Mouse (Mus musculus): Measurements from ENCODE around the gene Fam90a1a. TPM values are rescaled to one million over a fixed set of nuclear protein-coding genes. Genes with fewer than 3 reads are reported as not detected.
A peak's percentile ranks its signal among the peaks of the same experiment; 100 is the strongest.

Gene Fam90a1a
- polyA plus RNA-seq, 1 experiment from 2014 or later: not detected

DNA sequence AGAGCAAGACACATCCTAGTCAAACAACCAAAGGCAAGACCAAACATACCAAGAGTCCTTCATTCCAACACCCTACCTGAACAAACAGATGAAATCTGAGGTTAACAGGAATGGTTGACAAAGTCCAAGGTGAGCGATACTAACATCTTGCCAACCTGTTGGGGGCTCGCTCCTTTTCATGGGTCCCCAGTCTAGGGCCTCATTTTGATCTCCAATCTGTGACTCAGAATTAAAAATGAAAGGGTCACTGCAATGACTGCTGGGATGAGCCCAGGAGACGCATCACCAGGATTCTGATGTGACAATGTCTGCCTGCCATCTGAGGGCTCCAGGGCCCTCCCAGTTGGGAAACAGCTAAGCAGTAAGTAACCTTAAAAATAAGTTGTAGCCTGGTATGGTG is 11.0 kb downstream of the Fam90a1a start, which contains the start of gene Ccdc70:
Gene Ccdc70 (plus strand): TSS at position 301 of the 400 bp plus-strand sequence.
- no peak within 1 kb of the TSS for H3K27ac ChIP-seq
- H3K4me2 ChIP-seq: no peak within 1 kb of the TSS
- no peak for ATAC-seq (ENCODE audit: insufficient number of reproducible peaks, insufficient read depth, low FRiP score, low TSS enrichment, low read depth)
- no peaks in the 10 kb centered on the region for H3K36me3 ChIP-seq
- H3K4me3 ChIP-seq: no peak within 1 kb of the TSS
- 90% methylated on average over 3 of the region's 3 CpGs for WGBS
- no peaks in the 10 kb centered on the region for H3K4me1 ChIP-seq
- H3K9ac ChIP-seq: no peak within 1 kb of the TSS
- no peaks in the 10 kb centered on the region for H3K9me3 ChIP-seq
- no peaks in the 10 kb centered on the region for H3K27me3 ChIP-seq

- H3K9me3 ChIP-seq: no peaks in the 10 kb centered on the region
- H3K36me3 ChIP-seq: no peaks in the 10 kb centered on the region
- H3K4me2 ChIP-seq: no peak overlapping the region
- H3K27ac ChIP-seq: no peak overlapping the region
- H3K4me1 ChIP-seq: no peaks in the 10 kb centered on the region
- no peaks in the 10 kb centered on the region for H3K27me3 ChIP-seq
- H3K9ac ChIP-seq: no peak overlapping the region
- ATAC-seq (ENCODE audit: insufficient number of reproducible peaks, insufficient read depth, low FRiP score, low TSS enrichment, low read depth): no peak
- 40% methylated on average over 4 of the region's 4 CpGs for WGBS
- no peak overlapping the region for H3K4me3 ChIP-seq
Measured at GRCm38 (mm10) chr8:21978193-21978592, 19.7 kb downstream of the Fam90a1a start.

- ATAC-seq (ENCODE audit: insufficient number of reproducible peaks, insufficient read depth, low FRiP score, low TSS enrichment, low read depth): no peak
Measured at GRCm38 (mm10) chr8:21981664-21982337, 23.3 kb downstream of the Fam90a1a start.

GRCm38 (mm10) chr8:21992184-21992583 is 33.7 kb downstream of the Fam90a1a start:
- WGBS: 20% methylated on average over 6 of the region's 6 CpGs

More at GRCm38 (mm10) chr8:21981664-21982337, 23.3 kb downstream of the Fam90a1a start:
- Histone ChIP-seq H3K36me3 (no peaks in the 10 kb centered on the region), H3K4me2 (no peak overlapping the region), H3K27ac (no peak overlapping the region), H3K9me3 (no peaks in the 10 kb centered on the region), H3K4me1 (no peaks in the 10 kb centered on the region), H3K4me3 (no peak overlapping the region), H3K27me3 (no peaks in the 10 kb centered on the region), H3K9ac (no peak overlapping the region)
- 64% methylated on average over 8 of the region's 8 CpGs for WGBS

DNA sequence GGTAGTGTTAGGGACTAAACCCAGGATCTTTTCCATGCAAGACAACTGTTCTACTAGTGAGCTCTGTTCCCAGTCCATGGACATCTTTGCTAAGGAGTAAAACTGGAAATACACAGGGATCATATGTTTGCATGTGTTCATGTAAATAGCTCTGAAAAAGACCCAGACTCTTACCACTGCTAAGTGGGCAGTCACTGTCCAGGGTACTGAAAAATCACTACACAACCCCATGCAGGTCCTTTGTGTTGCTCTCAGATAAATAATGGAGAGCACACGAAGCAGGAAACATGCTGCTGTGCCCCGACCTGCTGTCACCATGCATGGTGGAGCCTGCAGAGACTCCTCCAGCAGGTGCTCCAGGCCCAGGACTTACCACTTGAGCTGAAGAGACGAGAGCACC is 36.7 kb downstream of the Fam90a1a start:
- H3K9ac ChIP-seq: no peak overlapping the region
- H3K27me3 ChIP-seq: no peaks in the 10 kb centered on the region
- H3K27ac ChIP-seq: no peak overlapping the region
- no peak for ATAC-seq (ENCODE audit: insufficient number of reproducible peaks, insufficient read depth, low FRiP score, low TSS enrichment, low read depth)
- H3K4me1 ChIP-seq: no peaks in the 10 kb centered on the region
- H3K9me3 ChIP-seq: no peaks in the 10 kb centered on the region
- no peak overlapping the region for H3K4me3 ChIP-seq
- H3K36me3 ChIP-seq: no peaks in the 10 kb centered on the region
- WGBS: 50% methylated on average over 3 of the region's 3 CpGs
- H3K4me2 ChIP-seq: no peak overlapping the region

More at GRCm38 (mm10) chr8:21992184-21992583, 33.7 kb downstream of the Fam90a1a start:
- Histone ChIP-seq H3K27me3 (no peaks in the 10 kb centered on the region), H3K36me3 (no peaks in the 10 kb centered on the region), H3K9ac (no peak overlapping the region), H3K4me2 (no peak overlapping the region), H3K27ac (no peak overlapping the region), H3K4me1 (no peaks in the 10 kb centered on the region), H3K4me3 (no peak overlapping the region), H3K9me3 (no peaks in the 10 kb centered on the region)
- no peak for ATAC-seq (ENCODE audit: insufficient number of reproducible peaks, insufficient read depth, low FRiP score, low TSS enrichment, low read depth)

- Histone ChIP-seq H3K27ac (no peak overlapping the region), H3K27me3 (no peaks in the 10 kb centered on the region), H3K36me3 (no peaks in the 10 kb centered on the region), H3K4me1 (no peaks in the 10 kb centered on the region), H3K4me2 (no peak overlapping the region), H3K4me3 (no peak overlapping the region), H3K9ac (no peak overlapping the region), H3K9me3 (no peaks in the 10 kb centered on the region)
- no peak for ATAC-seq (ENCODE audit: insufficient number of reproducible peaks, insufficient read depth, low FRiP score, low TSS enrichment, low read depth)
- WGBS: 66% methylated on average over 14 of the region's 14 CpGs
Measured at GRCm38 (mm10) chr8:22004750-22005522, 46.4 kb downstream of the Fam90a1a start.

DNA sequence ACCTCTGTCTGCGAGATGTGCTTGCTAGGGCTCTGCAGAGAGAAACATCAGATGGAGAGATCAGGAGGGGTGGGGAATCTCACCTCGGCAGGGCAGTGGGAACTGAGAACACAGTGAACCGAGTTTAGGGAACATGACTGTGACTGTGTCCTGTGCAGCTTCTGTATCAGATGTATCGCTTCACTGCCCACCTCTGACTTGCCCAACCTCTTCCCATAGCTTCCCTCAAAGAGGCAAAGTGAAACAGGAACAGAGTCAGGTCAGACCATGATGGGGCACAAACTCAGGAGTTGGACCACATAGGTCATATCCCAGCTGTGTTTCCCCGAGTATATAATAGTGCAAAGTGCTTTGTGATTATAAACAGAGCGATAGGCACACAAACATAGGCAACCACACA is 47.9 kb downstream of the Fam90a1a start:
- 80% methylated on average over 6 of the region's 6 CpGs for WGBS
- H3K27me3 ChIP-seq: no peaks in the 10 kb centered on the region
- H3K36me3 ChIP-seq: no peaks in the 10 kb centered on the region
- no peak overlapping the region for H3K4me3 ChIP-seq
- no peak overlapping the region for H3K4me2 ChIP-seq
- H3K27ac ChIP-seq: no peak overlapping the region
- H3K4me1 ChIP-seq: no peaks in the 10 kb centered on the region
- ATAC-seq (ENCODE audit: insufficient number of reproducible peaks, insufficient read depth, low FRiP score, low TSS enrichment, low read depth): no peak
- no peaks in the 10 kb centered on the region for H3K9me3 ChIP-seq
- no peak overlapping the region for H3K9ac ChIP-seq

DNA sequence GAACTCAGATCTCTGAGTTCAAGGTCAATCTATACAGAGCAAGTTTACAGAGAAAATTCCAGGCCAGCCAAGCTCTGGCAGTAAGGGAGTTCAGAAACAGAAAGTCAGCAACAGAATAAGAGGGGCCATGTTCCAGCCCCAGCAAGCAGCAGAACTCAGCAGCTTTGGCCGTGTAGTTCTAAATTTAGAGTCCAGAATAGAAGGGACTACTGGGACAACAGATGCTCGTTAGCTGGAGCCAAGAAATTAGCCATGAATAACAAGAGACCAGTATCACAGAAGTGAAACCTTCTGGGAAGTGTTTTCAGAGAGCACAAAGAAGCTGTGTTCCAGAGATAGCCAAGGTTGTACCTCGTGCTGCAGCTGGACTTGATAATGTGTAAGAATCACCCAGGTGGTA is 50.9 kb downstream of the Fam90a1a start:
- H3K27me3 ChIP-seq: no peaks in the 10 kb centered on the region
- no peaks in the 10 kb centered on the region for H3K4me1 ChIP-seq
- ATAC-seq (ENCODE audit: insufficient number of reproducible peaks, insufficient read depth, low FRiP score, low TSS enrichment, low read depth): no peak
- H3K36me3 ChIP-seq: no peaks in the 10 kb centered on the region
- H3K9ac ChIP-seq: no peak overlapping the region
- no peak overlapping the region for H3K4me2 ChIP-seq
- no peak overlapping the region for H3K4me3 ChIP-seq
- 28% methylated on average over 3 of the region's 3 CpGs for WGBS
- no peak overlapping the region for H3K27ac ChIP-seq
- no peaks in the 10 kb centered on the region for H3K9me3 ChIP-seq

DNA sequence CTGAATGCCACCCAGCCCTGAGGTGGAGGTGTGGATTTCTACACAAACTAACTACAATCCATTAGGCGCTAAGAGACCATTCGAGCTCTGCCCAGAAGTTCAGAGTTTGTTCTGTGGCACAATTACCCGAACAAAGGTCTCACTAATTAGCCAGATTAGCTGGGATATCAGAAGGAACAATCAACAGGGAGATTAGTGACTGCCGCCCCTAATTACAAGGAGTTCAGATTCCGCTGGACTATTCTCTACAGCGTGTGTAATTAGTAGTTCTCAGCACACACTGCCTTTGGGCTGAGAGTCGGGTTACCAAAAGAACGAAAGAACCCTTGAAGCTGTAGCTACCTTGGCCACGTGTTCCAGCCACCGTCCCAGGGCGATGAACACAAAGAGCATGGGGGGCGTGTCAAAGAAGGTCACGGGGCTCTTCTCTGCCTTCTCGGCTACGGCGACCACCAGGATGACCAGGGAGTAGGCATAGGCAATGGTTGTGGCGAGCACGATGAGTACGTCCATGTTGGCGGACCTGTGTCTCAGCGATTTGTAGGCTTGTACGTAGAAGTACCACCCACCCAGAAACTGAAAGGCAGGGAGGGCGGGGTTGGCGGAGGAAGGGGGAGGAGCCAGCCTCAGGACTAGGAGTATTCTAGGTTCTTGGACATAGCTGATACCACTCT is 54.7 kb downstream of the Fam90a1a start:
- peak overlapping the region; percentile 13 for H3K4me3 ChIP-seq
- H3K4me2 ChIP-seq: peak overlapping the region; percentile 34
- no peaks in the 10 kb centered on the region for H3K9me3 ChIP-seq
- ATAC-seq (ENCODE audit: insufficient number of reproducible peaks, insufficient read depth, low FRiP score, low TSS enrichment, low read depth): peak; percentile 72; the same call in 1 of the 2 replicates
- no peaks in the 10 kb centered on the region for H3K27me3 ChIP-seq
- no peaks in the 10 kb centered on the region for H3K36me3 ChIP-seq
- no peak overlapping the region for H3K9ac ChIP-seq
- no peaks in the 10 kb centered on the region for H3K4me1 ChIP-seq
- WGBS: 58% methylated on average over 24 of the region's 24 CpGs
- H3K27ac ChIP-seq: no peak overlapping the region

All from embryonic facial prominence, embryonic 13.5 days (tissue).